Mouse (Mus musculus) myocyte (in vitro differentiated cells): ENCODE data around the gene Ralgps1.

Experiments used
- E2F4 ChIP-seq: IDR thresholded peaks from one replicate; pipeline ENCODE4 v1.6.1; 2011; ENCODE audit warnings: mild to moderate bottlenecking, control low read depth, moderate library complexity; ENCODE audit not compliant: insufficient read depth
- MYOG ChIP-seq, 3 experiments: IDR thresholded peaks; one replicate each; pipeline ENCODE4 v1.6.1; 2011; ENCODE audit warnings: control low read depth in 2 of 3, low read depth in 2 of 3, mild to moderate bottlenecking in 2 of 3; ENCODE audit not compliant: insufficient read length in 2 of 3, control insufficient read depth in 1 of 3, insufficient read depth in 1 of 3
- POLR2A ChIP-seq: IDR thresholded peaks from one replicate; pipeline ENCODE4 v1.6.1; 2011; ENCODE audit warnings: low read depth, mild to moderate bottlenecking, control low read depth, moderate library complexity; ENCODE audit not compliant: insufficient read length
- TCF12 ChIP-seq: IDR thresholded peaks from one replicate; pipeline ENCODE4 v1.6.1; 2011; ENCODE audit warnings: mild to moderate bottlenecking, control low read depth; ENCODE audit not compliant: poor library complexity, insufficient read depth, severe bottlenecking
- USF1 ChIP-seq: IDR thresholded peaks from one replicate; pipeline ENCODE4 v1.6.1; 2011; ENCODE audit warnings: low read depth, mild to moderate bottlenecking, control low read depth, moderate library complexity

GRCm38 (mm10) chr2:33230701-33231100 lies 140.6 kb downstream of the Ralgps1 start:
- no peak for TF ChIP-seq POLR2A
- no peak for TF ChIP-seq TCF12
- no peak for TF ChIP-seq MYOG (IDR thresholded peaks at IDR 0.05; ENCODE audit: control insufficient read depth in 1 of 3, insufficient read depth in 1 of 3, insufficient read length in 2 of 3, low read depth in 2 of 3)
- no peak for TF ChIP-seq E2F4
- no peak for TF ChIP-seq USF1
